Mouse (Mus musculus): ENCODE data around the gene Tbx2.

The Tbx2 gene

DNA sequence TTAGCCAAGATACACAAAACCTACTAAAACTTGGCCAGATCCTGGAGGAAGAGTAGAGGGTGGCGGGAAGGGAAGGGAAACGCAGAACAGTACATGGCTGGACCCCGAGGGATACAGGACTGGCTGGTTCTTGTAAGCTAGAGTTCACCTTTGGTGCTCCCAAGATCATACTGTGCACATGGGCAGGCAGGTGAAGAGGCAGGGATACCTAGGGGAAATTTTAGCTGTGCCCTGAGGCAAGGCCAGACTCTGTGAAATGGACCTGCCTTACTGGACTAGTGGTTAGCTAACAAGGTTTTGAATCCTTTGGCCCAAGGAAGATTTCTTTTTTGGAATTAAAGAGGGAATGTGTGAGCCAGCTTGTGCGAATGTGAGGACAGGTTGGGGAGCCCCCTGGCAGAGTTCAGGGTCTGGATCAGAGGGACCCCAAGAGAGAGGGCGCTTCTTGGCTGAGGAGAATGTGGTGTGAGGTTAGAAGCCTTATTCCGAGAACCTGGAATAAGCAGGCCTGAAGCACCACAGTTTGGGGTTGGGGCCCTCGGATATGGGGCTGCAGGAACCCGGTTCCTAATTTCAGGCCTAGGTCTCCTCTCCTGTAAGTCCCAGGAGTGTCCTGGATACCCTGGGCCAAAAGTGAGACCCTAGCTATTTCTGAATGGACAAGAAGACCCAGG lies 56.8 kb downstream of the Tbx2 start:
- DNase-seq, result no peak

DNA sequence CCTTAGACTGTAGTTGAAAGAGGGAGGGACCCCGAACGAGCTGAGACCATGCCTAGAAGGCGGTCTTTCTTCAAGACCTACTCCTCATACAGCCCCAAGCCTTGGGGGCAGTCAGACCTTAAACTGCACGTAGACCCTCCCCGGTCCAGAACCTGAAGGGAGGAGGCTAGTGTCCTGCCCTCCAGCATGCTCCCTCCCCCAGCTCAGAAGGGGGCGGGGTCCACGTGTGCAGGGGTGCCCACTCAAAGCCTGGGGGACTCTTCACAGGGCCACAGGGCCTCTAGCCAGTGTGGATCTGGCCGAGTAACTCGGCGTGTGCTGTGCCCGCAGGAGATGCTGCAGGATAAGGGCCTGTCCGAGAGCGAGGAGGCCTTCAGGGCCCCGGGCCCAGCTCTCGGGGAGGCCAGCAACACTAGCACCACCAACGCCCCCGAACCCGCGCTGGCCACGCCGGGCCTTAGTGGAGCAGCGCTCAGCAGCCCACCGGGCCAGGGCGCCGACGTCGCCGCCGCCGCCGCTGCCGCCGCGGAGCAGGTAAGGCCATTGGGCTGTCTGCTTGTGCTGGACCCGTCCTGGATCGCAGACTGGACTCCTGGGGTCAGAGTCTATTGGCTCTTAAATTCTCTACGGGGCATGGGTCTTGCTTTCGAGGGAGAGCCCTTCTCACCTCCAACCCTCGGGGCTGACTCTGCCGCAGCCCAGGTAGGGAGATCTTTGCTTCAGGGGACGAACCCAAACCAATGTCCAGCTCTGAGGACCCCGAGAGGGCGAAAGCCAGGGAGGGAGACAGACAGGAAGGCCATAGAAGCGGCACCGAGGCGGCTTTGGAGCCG lies 57.6 kb downstream of the Tbx2 start:
- no peak for DNase-seq

DNA sequence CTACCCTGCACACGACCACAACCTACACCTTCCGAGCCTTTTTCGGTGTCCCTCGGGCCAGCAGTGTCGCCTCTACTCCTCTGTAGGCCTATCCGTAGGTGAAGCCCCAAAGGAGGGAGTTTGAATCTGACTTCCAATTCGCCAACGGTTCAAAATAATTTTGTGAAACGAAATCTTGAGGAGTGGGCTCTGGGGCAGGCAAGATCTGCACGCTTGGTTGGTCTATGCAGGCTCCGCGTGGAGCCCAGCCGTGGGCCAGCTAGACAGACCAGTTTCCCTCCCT lies 58.2 kb downstream of the Tbx2 start:
- DNase-seq, result no peak

GRCm38 (mm10) chr11:85891010-85891691 lies 58.8 kb downstream of the Tbx2 start:
- no peak for DNase-seq

All from right cerebral cortex, postnatal 25 days (tissue).